8 mouse cellular contexts compared by ENCODE assay signal in genomic region chr14:118635493-118636183, GRCm38 (mm10).
DNase-seq lines count a peak whose midpoint lies in the region; ATAC-seq and TF ChIP-seq lines count a peak whose summit lies in the region.

No protein-coding gene starts in this region.

- peak; percentile 71 for DNase-seq in forebrain, embryonic 14.5 days (ENCODE audit: low spot score)
- DNase-seq in forebrain, embryonic 11.5 days (ENCODE audit: low spot score) = no peak
- DNase-seq in brain, embryonic 18.5 days (ENCODE audit: low read depth, low spot score) = peak; percentile 18
- peak; percentile 81 for DNase-seq in gastrocnemius, postnatal 14 days
- DNase-seq in hindbrain, postnatal 0 days (ENCODE audit: low spot score) = peak; percentile 87
- DNase-seq in left cerebral cortex, postnatal 36 days (ENCODE audit: low spot score in 2 of 2) = peak; percentile 15 to 33

- 58% methylated on average over 15 of the region's 15 CpGs for WGBS in forebrain, embryonic 14.5 days
- 87% methylated on average over 15 of the region's 15 CpGs for WGBS in forebrain, embryonic 11.5 days
- 24% methylated on average over 15 of the region's 15 CpGs for WGBS in hindbrain, postnatal 0 days
- WGBS in neural tube, embryonic 13.5 days = 49% methylated on average over 15 of the region's 15 CpGs

- no peaks in the 10 kb centered on the region for H3K36me3 ChIP-seq in forebrain, embryonic 14.5 days (ENCODE audit: control insufficient read depth, insufficient read depth, low read length)
- H3K36me3 ChIP-seq in forebrain, embryonic 11.5 days (ENCODE audit: control insufficient read depth, insufficient read depth, low read length) = no peaks in the 10 kb centered on the region
- no peaks in the 10 kb centered on the region for H3K36me3 ChIP-seq in hindbrain, postnatal 0 days (ENCODE audit: insufficient read depth, low read length)
- no peaks in the 10 kb centered on the region for H3K36me3 ChIP-seq in neural tube, embryonic 13.5 days

- no peaks in the 10 kb centered on the region for H3K9me3 ChIP-seq in forebrain, embryonic 14.5 days (replicated peaks; ENCODE audit: control insufficient read depth, low read length)
- no peaks in the 10 kb centered on the region for H3K9me3 ChIP-seq in forebrain, embryonic 11.5 days (ENCODE audit: control insufficient read depth, low read length)
- H3K9me3 ChIP-seq in hindbrain, postnatal 0 days (ENCODE audit: low read length) = no peaks in the 10 kb centered on the region
- H3K9me3 ChIP-seq in neural tube, embryonic 13.5 days = no peaks in the 10 kb centered on the region

- no peak overlapping the region for H3K4me2 ChIP-seq in forebrain, embryonic 14.5 days (ENCODE audit: low read length)
- H3K4me2 ChIP-seq in forebrain, embryonic 11.5 days (ENCODE audit: low read depth, low read length, severe bottlenecking) = no peak overlapping the region
- H3K4me2 ChIP-seq in hindbrain, postnatal 0 days (ENCODE audit: low read depth, low read length) = peak overlapping the region; percentile 24
- H3K4me2 ChIP-seq in neural tube, embryonic 13.5 days = no peak overlapping the region

- H3K4me1 ChIP-seq in forebrain, embryonic 14.5 days (ENCODE audit: control insufficient read depth, insufficient read depth, low read length) = peaks cover 2% of the 10 kb centered on the region; the same call in 1 of the 2 replicates
- H3K4me1 ChIP-seq in forebrain, embryonic 11.5 days (replicated peaks; ENCODE audit: control insufficient read depth, insufficient read depth, low read length) = no peaks in the 10 kb centered on the region
- H3K4me1 ChIP-seq in hindbrain, postnatal 0 days (ENCODE audit: insufficient read depth, low read length) = 0 out of 2 replicates have a peak, but pooled peaks cover 4% of the 10 kb centered on the region
- peaks cover 14% of the 10 kb centered on the region for H3K4me1 ChIP-seq in neural tube, embryonic 13.5 days (replicated peaks)

- no peak overlapping the region for H3K4me3 ChIP-seq in forebrain, embryonic 14.5 days (ENCODE audit: low read depth, low read length)
- H3K4me3 ChIP-seq in forebrain, embryonic 11.5 days (ENCODE audit: low read depth, low read length) = no peak overlapping the region
- H3K4me3 ChIP-seq in hindbrain, postnatal 0 days (ENCODE audit: low read length) = no peak overlapping the region
- no peak overlapping the region for H3K4me3 ChIP-seq in neural tube, embryonic 13.5 days

- intact Hi-C loops in gastrocnemius, postnatal 14 days (cut with DNase I; ENCODE audit: low total_unique reads) = no loop called here
- intact Hi-C loops in left cerebral cortex, postnatal 36 days (cut with DNase I) = no loop called here

- peak; percentile 89 for ATAC-seq in forebrain, embryonic 14.5 days
- ATAC-seq in forebrain, embryonic 11.5 days (replicated peaks; ENCODE audit: low FRiP score) = no peak
- peak; percentile 94 for ATAC-seq in hindbrain, postnatal 0 days
- peak; percentile 88 for ATAC-seq in neural tube, embryonic 13.5 days (ENCODE audit: low read depth)
- no peak for ATAC-seq in activated CD4-positive, CD25-positive, alpha-beta regulatory T cell, adult 4 months

- H3K27me3 ChIP-seq in forebrain, embryonic 14.5 days (replicated peaks; ENCODE audit: control insufficient read depth, insufficient read depth, low read length) = no peaks in the 10 kb centered on the region
- no peaks in the 10 kb centered on the region for H3K27me3 ChIP-seq in forebrain, embryonic 11.5 days (ENCODE audit: control insufficient read depth, insufficient read depth, low read length)
- H3K27me3 ChIP-seq in hindbrain, postnatal 0 days (ENCODE audit: insufficient read depth, low read length) = no peaks in the 10 kb centered on the region
- no peaks in the 10 kb centered on the region for H3K27me3 ChIP-seq in neural tube, embryonic 13.5 days

- H3K27ac ChIP-seq in forebrain, embryonic 14.5 days (ENCODE audit: low read depth, low read length) = no peak overlapping the region
- H3K27ac ChIP-seq in forebrain, embryonic 11.5 days (ENCODE audit: low read depth, low read length) = no peak overlapping the region
- H3K27ac ChIP-seq in hindbrain, postnatal 0 days = peak overlapping the region; percentile 20; the same call in 1 of the 2 replicates
- H3K27ac ChIP-seq in neural tube, embryonic 13.5 days (replicated peaks) = peak overlapping the region; percentile 42; the same call in 1 of the 2 replicates

- H3K9ac ChIP-seq in forebrain, embryonic 14.5 days (ENCODE audit: low read length) = no peak overlapping the region
- H3K9ac ChIP-seq in forebrain, embryonic 11.5 days (ENCODE audit: low read length) = no peak overlapping the region
- H3K9ac ChIP-seq in hindbrain, postnatal 0 days (replicated peaks; ENCODE audit: low read length) = no peak overlapping the region
- no peak overlapping the region for H3K9ac ChIP-seq in neural tube, embryonic 13.5 days

- no peak for TF ChIP-seq CTCF in hindbrain, postnatal 0 days (IDR thresholded peaks at IDR 0.05; ENCODE audit: low read depth)

Comparison
In these comparisons a context has a peak if more than half of its experiments do, and no peak if none do; other contexts are left out.
1. ATAC-seq: peak in forebrain, embryonic 14.5 days (single experiment), hindbrain, postnatal 0 days (single experiment) and neural tube, embryonic 13.5 days (single experiment); none in forebrain, embryonic 11.5 days (single experiment) and activated CD4-positive, CD25-positive, alpha-beta regulatory T cell, adult 4 months (single experiment).
2. H3K27ac ChIP-seq: peak in hindbrain, postnatal 0 days (single experiment) and neural tube, embryonic 13.5 days (single experiment); none in forebrain, embryonic 14.5 days (single experiment) and forebrain, embryonic 11.5 days (single experiment).